Mouse (Mus musculus) fibroblast of lung, adult 2 months (primary cell): ENCODE measurements around the gene Gm20388.

ENCODE experiments used
- DNase-seq: peaks from one replicate; pipeline ENCODE4 v3.0.0-alpha.2; 2011; ENCODE audit warnings: low read depth

The Gm20388 gene

GRCm38 (mm10) chr8:120437666-120438395, 527.2 kb downstream of the Gm20388 start:
- no peak for DNase-seq

DNA sequence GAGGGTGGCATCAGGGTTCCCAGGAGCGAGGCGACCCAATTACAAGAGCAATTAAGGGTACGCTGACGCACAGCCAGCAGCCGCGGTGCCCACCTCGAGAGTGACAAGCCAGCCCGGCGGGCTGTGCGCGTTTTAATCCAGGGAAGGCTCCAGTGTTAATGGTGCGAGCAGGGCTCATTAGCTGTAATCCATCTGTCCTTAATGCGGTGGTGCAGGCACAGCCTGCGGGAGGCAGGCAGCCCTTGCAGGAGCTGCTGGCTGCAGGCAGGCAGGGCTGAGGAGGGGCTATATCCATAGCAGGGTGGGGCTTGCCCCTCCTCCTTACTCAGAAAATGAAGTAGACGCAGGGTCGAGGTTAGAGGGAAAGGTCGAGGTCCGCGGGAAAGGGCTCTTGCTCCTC, 528.7 kb downstream of the Gm20388 start:
- no peak for DNase-seq

DNA sequence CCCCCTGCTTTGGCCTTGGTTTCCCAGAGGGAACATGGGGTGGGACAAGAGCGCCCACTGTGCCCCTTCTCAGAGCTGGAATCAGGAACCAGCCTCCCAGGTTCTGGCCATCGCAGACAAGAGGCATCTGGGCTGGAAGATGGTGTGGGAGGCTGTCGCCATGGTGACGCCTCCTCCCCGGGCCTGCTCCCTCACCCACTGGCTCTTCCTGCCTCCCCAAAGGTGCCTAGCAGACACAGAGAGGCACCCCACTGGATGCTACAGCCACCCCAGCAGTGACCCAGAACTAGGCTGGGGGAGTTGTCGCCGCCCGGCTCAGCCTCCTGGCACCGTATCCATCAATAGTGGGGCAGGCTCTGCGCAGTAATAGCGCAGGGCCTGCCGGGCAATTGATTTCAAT, 530.1 kb downstream of the Gm20388 start:
- no peak for DNase-seq

- no peak for DNase-seq
Observed at GRCm38 (mm10) chr8:120441637-120442036, 531.0 kb downstream of the Gm20388 start.

DNA sequence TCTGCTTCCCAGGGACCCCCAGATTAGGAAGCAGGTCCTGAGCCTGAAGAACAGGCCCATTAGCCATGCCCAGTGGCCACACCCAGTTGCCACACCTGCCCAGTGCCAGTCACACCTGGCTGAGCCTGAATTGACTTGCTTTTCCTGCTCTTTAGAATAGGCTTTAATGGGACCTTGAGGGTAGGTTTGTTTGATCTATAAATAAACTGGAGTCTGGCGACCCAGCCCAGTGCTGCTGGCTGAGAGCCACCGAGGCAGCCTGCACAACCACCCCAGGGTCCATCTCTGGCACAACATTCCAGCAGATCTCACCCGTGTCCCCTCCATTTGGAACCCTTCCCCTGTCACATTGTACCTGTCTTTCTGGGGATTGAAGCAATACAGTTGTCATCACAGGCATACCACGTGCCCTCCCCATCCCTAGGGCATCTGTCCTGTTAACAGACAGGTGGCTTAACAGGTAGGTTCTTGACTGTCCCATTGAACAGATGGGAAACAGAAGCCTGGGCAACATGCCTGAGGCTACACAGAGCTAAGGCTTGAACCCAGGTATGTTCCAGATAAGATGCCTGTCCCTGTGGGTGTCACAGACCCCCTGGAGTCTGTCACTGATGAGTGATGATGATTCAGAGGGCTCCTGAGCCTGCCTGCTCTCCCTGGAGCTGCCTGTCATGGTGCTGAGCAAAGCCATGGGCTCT, 531.8 kb downstream of the Gm20388 start:
- no peak for DNase-seq

DNA sequence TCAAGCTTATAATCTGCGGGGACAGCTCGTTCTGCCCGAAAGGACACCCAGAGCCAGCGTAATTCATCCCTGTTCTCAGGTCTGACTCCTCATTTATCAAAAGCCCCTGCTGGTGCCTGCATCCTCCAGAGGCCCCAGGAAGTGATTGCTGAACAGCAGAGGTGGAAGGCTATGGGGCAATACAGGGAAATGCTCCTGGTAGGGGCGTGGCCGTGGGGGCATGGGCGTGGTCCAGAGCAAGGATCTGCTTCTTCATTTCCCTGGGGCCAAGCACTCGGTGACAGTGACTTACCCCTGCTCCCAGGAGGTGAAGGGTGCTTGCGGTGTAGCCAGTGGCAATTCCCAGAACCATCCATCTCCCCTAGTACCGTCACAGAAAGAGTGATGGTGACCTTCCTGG, 534.6 kb downstream of the Gm20388 start:
- no peak for DNase-seq

GRCm38 (mm10) chr8:120448131-120448530, 537.5 kb downstream of the Gm20388 start:
- DNase-seq: no peak

GRCm38 (mm10) chr8:120449139-120449538, 538.5 kb downstream of the Gm20388 start:
- DNase-seq: peak; percentile 49

GRCm38 (mm10) chr8:120449608-120450031, 539.0 kb downstream of the Gm20388 start:
- no peak for DNase-seq

GRCm38 (mm10) chr8:120452111-120452510, 541.5 kb downstream of the Gm20388 start:
- DNase-seq: no peak

DNA sequence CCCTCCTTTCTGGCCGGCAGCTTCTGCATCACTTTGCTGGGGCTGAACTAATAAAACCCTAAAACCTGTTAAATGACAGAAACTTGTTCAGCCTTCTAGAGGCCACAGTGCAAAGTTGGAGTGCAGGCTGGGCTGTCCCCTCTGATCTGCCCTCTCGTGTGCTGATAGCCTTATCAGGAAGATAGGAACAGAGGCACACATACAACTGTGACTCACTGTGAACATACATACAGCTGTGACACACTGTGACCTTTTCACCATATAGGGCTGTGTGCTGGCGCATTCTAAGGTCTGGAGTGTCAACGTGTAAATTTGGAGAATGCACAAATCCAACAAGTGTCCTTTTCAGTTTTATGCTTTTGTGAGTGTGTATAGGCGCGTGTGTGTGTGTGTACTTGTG, 543.8 kb downstream of the Gm20388 start:
- DNase-seq: no peak

DNA sequence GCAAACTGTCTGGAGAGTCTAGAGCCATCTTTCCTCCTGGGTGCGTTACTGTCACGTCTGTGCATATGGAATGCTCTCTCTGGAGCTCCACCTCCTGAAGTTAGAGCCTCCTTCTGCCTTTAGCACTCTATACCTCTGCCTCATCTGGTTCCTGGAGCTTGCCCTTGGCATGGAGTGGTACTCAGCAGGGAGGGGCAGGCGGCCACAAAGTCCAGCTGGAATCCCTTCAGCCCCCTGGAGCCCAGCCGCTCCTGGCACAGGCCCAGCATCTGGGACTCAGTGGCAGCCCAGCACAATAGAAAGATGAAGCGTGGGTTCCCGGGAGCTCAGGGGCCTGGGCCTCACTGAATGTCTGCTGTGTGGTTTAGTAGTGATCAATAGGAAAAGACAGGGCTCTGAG, 549.7 kb downstream of the Gm20388 start:
- no peak for DNase-seq

GRCm38 (mm10) chr8:120462119-120462551, 551.5 kb downstream of the Gm20388 start:
- no peak for DNase-seq

- DNase-seq: no peak
Observed at GRCm38 (mm10) chr8:120462611-120463010, 552.0 kb downstream of the Gm20388 start.

- DNase-seq: no peak
Observed at GRCm38 (mm10) chr8:120463918-120464584, 553.4 kb downstream of the Gm20388 start.

DNA sequence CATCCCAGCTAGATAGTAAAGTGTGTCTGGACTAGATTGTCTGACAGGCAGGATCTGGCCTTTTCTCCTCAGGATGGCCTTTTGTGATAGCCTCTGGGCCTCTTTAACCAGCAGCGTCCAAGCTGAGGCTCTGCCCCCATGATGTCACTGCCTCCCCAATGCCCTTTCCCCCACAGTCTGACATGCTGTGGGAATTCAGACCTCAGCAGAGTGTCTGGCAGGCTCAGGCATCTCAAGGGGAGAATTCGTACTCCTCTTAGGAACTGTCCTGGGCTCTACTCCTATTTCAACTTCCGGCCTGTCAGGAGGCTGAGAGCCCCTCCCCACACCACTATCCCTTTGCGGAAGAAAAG, 553.9 kb downstream of the Gm20388 start:
- no peak for DNase-seq

GRCm38 (mm10) chr8:120465710-120466109, 555.1 kb downstream of the Gm20388 start:
- DNase-seq: no peak

DNA sequence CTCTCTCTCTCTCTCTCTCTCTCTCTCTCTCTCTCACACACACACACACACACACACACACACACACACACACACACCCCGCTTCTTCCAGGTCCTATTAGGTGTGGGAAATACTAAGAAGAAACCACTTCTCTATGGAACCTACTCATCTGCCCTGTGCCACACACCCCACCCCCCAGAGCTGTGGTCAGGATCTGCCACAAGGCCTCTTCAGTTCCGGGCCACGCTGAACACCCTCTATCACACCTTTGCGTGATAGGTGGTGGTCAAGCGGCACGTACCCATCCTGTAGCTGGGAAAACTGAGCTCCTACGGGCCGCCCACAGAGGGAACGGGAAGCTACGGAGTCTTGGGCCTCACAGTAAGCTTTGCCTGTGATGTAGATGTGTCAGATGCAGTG, 555.6 kb downstream of the Gm20388 start:
- DNase-seq: no peak

- no peak for DNase-seq
Observed at GRCm38 (mm10) chr8:120467598-120467997, 557.0 kb downstream of the Gm20388 start.

DNA sequence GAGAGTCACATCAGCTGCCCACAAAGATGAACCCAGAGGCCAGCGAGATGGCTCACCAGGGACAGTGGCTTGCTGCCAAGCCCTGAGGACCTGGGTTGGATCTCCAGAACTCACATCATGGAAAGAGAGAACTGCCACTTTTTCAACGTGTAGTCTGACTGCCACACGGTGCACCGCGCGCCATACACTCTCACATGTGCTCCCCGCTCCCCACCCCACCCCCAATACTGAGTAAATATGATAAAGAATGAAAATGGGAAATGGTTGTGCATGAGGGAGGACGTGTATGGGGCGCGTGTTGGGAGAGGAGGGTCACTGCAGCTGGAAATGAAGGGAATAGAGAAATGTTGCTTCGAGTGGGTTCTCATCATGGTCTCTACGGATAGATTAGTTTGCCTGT, 559.5 kb downstream of the Gm20388 start:
- DNase-seq: no peak

DNA sequence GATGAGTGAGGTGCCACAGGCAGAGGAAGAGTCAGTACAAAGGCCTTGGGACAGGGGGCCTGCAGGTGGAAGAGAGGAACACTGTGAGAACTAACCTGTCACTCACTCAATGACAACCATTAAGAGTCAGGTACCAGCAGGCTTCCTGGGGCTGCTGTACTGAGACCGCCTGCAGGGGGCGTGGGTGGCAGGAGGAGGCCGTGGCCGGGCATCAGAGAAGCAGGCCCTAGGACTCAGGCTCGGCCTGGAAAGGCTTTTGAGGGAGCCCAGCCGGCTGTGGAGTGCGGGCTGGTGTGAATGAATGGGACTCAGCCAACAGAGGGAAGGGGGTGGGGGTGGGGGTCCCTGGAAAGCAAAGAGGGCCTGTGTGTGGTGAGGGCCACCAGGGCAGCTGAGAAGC, 560.5 kb downstream of the Gm20388 start:
- no peak for DNase-seq

DNA sequence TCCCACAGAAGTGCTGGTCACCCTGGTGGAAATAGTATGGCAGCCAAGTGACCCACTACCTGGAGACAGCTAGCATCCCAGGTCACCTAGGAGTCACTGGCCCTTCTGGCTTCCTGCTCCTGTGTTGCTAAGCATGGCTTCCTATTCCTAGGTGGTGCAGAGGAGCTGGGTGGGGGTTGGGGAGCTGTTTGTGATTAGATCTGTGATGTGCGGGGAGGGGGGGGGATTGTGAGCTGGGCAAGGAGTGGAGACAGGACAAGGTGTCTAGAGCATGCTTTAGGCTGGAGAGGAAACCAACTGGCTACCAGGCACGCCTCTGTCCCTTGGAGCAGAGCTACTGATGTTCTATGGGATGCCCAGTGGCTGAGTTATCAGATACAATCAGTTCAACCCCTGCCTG, 561.1 kb downstream of the Gm20388 start:
- DNase-seq: no peak

- DNase-seq: no peak
Observed at GRCm38 (mm10) chr8:120472230-120472629, 561.6 kb downstream of the Gm20388 start.
